In genomic region chr7:112085062-112085461, GRCm38 (mm10) we compare ENCODE assay signal across 8 mouse cellular contexts.
DNase-seq lines count a peak whose midpoint lies in the region; ATAC-seq and TF ChIP-seq lines count a peak whose summit lies in the region.
"Had no signal": no experiment of that assay in that cellular context is flagged by ENCODE, and none has a peak within 500 bp of the region (broad histone marks: within the 10 kb centered on the region; RNA-seq: fewer than 3 reads in every experiment).

No protein-coding gene starts in this region.

- WGBS in heart, postnatal 0 days = 22% methylated on average over 4 of the region's 4 CpGs
- WGBS in small intestine, adult 2 months = 27% methylated on average over 4 of the region's 4 CpGs

- no peak overlapping the region for H3K4me3 ChIP-seq in heart, postnatal 0 days (ENCODE audit: low read depth, low read length)
- H3K4me3 ChIP-seq in small intestine, adult 2 months (ENCODE audit: low read depth, low read length) = no peak overlapping the region
- H3K4me3 ChIP-seq: neural tube, embryonic 13.5 days had no signal

- peak; percentile 98 for TF ChIP-seq CTCF in heart, postnatal 0 days (IDR thresholded peaks at IDR 0.05; ENCODE audit: low read depth)
- TF ChIP-seq CTCF in small intestine, adult 2 months (IDR thresholded peaks at IDR 0.05; ENCODE audit: extremely low read depth, insufficient read length, insufficient replicate concordance, low read depth, low read length) = peak; percentile 85; the same call in 1 of the 2 replicates

- TF ChIP-seq EP300 in heart, postnatal 0 days (IDR thresholded peaks at IDR 0.05; ENCODE audit: low read depth) = no peak

- H3K27me3 ChIP-seq in heart, postnatal 0 days (ENCODE audit: control insufficient read depth, insufficient read depth, low read length) = no peaks in the 10 kb centered on the region
- H3K27me3 ChIP-seq in small intestine, adult 2 months (ENCODE audit: control insufficient read depth, insufficient read depth, low read length) = no peaks in the 10 kb centered on the region
- H3K27me3 ChIP-seq: neural tube, embryonic 13.5 days had no signal

- H3K9me3 ChIP-seq in heart, postnatal 0 days (replicated peaks; ENCODE audit: control insufficient read depth, low read length) = no peaks in the 10 kb centered on the region
- H3K9me3 ChIP-seq: neural tube, embryonic 13.5 days had no signal

- H3K4me2 ChIP-seq in heart, postnatal 0 days (ENCODE audit: low read depth, low read length) = no peak overlapping the region
- H3K4me2 ChIP-seq: neural tube, embryonic 13.5 days had no signal

- no peak overlapping the region for H3K9ac ChIP-seq in heart, postnatal 0 days (replicated peaks; ENCODE audit: low read depth, low read length)
- H3K9ac ChIP-seq: neural tube, embryonic 13.5 days had no signal

- H3K36me3 ChIP-seq in heart, postnatal 0 days (replicated peaks; ENCODE audit: control insufficient read depth, insufficient read depth, low read length) = peaks cover 69% of the 10 kb centered on the region
- H3K36me3 ChIP-seq in small intestine, adult 2 months (ENCODE audit: control insufficient read depth, insufficient read depth, low read length) = peaks cover 46% of the 10 kb centered on the region

- ATAC-seq in erythroid progenitor cell, adult 5-6 weeks (replicated peaks; ENCODE audit: low FRiP score, poor library complexity, severe bottlenecking) = peak; percentile 83
- ATAC-seq in heart, postnatal 0 days (ENCODE audit: insufficient read depth, low read depth) = peak; percentile 64

- TF ChIP-seq POLR2A in small intestine, adult 2 months (IDR thresholded peaks at IDR 0.05; ENCODE audit: low read depth, low read length) = no peak

- no peak overlapping the region for H3K27ac ChIP-seq in heart, postnatal 0 days (ENCODE audit: low read depth)
- H3K27ac ChIP-seq in small intestine, adult 2 months (ENCODE audit: insufficient read depth, low read depth, low read length) = no peak overlapping the region
- H3K27ac ChIP-seq: neural tube, embryonic 13.5 days had no signal

- peak; percentile 86 for DNase-seq in MN1 (ENCODE audit: low spot score)
- DNase-seq in brain, adult 2 months (ENCODE audit: low read depth, low spot score) = peak; percentile 90
- peak; percentile 62 for DNase-seq in heart, postnatal 0 days (ENCODE audit: low spot score)
- peak; percentile 91 to 93 for DNase-seq in layer of hippocampus, postnatal 10 days (ENCODE audit: low spot score in 2 of 2)
- DNase-seq in lung, postnatal 4 days = peak; percentile 77 to 86

- no peaks in the 10 kb centered on the region for H3K4me1 ChIP-seq in heart, postnatal 0 days (ENCODE audit: control insufficient read depth, insufficient read depth)
- no peaks in the 10 kb centered on the region for H3K4me1 ChIP-seq in small intestine, adult 2 months (ENCODE audit: control insufficient read depth, insufficient read depth, insufficient read length, low read length)
- H3K4me1 ChIP-seq: neural tube, embryonic 13.5 days had no signal
